Mouse (Mus musculus) MEL (cell line): ENCODE measurements around the gene Clstn3.

Experiments used
- CTCF ChIP-seq, 3 experiments: IDR thresholded peaks in 2 of 3; conservative IDR thresholded peaks in 1 of 3; 2 replicates each; pipeline ENCODE4 v1.5.1; 2011 to 2012; ENCODE audit warnings: low read length in 3 of 3, low read depth in 2 of 3, mild to moderate bottlenecking in 2 of 3, improper control_type of control experiment in 1 of 3, inconsistent platforms in 1 of 3, mixed read lengths in 1 of 3, moderate library complexity in 1 of 3; ENCODE audit not compliant: control insufficient read depth in 1 of 3, insufficient read depth in 1 of 3, poor library complexity in 1 of 3, severe bottlenecking in 1 of 3
- MYC ChIP-seq: IDR thresholded peaks from 2 replicates; pipeline ENCODE4 v1.6.1; 2011; ENCODE audit warnings: low read depth, mild to moderate bottlenecking, low read length, improper control_type of control experiment, moderate library complexity
- POLR2A ChIP-seq, 2 experiments: IDR thresholded peaks; 2 replicates each; pipeline ENCODE4 v1.6.1; 2011 to 2012; ENCODE audit warnings: low read length in 2 of 2, mild to moderate bottlenecking in 2 of 2, control low read depth in 1 of 2, improper control_type of control experiment in 1 of 2, low read depth in 1 of 2, moderate library complexity in 1 of 2; ENCODE audit not compliant: control insufficient read depth in 1 of 2, insufficient read depth in 1 of 2, poor library complexity in 1 of 2

DNA sequence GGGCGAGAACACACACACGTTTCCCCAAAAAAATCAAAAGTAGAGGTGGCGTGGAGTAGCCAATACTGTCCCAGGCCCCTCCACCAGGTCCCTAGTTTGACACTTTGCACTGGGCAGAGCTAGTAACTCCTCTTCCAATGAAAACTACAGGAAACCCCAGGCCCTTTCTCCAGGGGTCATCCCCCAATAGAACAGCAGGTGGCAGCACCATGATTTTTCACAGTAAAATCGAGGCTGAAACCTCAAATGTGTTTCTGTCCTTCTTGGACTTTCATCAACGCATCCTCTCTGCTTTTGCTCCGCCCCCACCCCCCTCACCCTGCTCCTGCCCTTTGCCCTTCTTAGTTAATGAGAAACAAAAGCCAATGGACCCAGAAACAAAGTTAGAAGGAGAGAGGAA lies 17.0 kb upstream of the Clstn3 start:
- TF ChIP-seq CTCF (IDR thresholded peaks at IDR 0.05 in 2 of 3, conservative IDR thresholded peaks at IDR 0.05 in 1 of 3; ENCODE audit: control insufficient read depth in 1 of 3, insufficient read depth in 1 of 3, low read depth in 2 of 3, low read length in 3 of 3, poor library complexity in 1 of 3, severe bottlenecking in 1 of 3) = peak in 2 of 3 experiments; percentile 59 to 69; a peak in 4 of 6 replicates
- no peak for TF ChIP-seq POLR2A (IDR thresholded peaks at IDR 0.05; ENCODE audit: control insufficient read depth in 1 of 2, insufficient read depth in 1 of 2, low read depth in 1 of 2, low read length in 2 of 2, poor library complexity in 1 of 2)
- no peak for TF ChIP-seq MYC
